Mouse (Mus musculus) bone marrow macrophage, adult 2 months (primary cell): ENCODE measurements at regions not wholly inside any gene's neighbourhood (a gene's known extent, or its start where the extent isn't known, plus 50 kb on each side); places are given as distances from the start of the nearest gene placed in this dataset.

Experiments
- H3K27ac ChIP-seq: 2 replicates; pipeline ENCODE4 v1.5.1; 2012; ENCODE audit warnings: low read depth, low read length; ENCODE audit not compliant: insufficient read depth
- H3K4me1 ChIP-seq: 2 replicates; pipeline ENCODE4 v1.6.1; 2012; ENCODE audit warnings: low read length; ENCODE audit not compliant: control insufficient read depth, insufficient read depth
- H3K4me3 ChIP-seq: 2 replicates; pipeline ENCODE4 v1.5.1; 2012; ENCODE audit warnings: mild to moderate bottlenecking, low read length, moderate library complexity; ENCODE audit not compliant: insufficient read depth
- CTCF ChIP-seq: IDR thresholded peaks from 2 replicates; pipeline ENCODE4 v1.5.1; 2012; ENCODE audit warnings: low read depth, mild to moderate bottlenecking, low read length, moderate library complexity
- POLR2A ChIP-seq: IDR thresholded peaks from 2 replicates; pipeline ENCODE4 v1.6.1; 2012; ENCODE audit warnings: mild to moderate bottlenecking, low read depth, low read length, borderline replicate concordance

DNA sequence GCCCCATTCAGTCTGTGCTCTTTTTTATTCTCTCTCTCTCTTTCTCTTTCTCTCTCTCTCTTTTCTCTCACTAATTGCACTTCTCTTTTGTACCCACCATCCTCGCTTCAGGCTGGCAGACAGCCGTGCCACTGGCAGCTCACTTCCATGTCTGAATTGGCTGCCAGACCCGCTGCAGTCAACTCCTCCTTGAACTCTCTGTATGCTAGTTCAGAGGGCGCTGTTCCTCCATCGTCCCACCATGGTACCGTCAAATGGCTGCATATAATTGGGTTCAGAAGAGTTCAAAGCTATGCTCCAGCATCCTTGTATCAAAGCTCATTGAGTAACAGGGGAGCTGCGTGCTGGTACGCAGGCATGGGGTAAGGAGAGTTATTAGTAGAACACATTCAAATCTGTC lies 520.7 kb upstream of the Nox3 start:
- no peak for TF ChIP-seq CTCF
- no peak for TF ChIP-seq POLR2A
- Histone ChIP-seq H3K4me3 (no peak overlapping the region), H3K4me1 (no peaks in the 10 kb centered on the region), H3K27ac (no peak overlapping the region)

DNA sequence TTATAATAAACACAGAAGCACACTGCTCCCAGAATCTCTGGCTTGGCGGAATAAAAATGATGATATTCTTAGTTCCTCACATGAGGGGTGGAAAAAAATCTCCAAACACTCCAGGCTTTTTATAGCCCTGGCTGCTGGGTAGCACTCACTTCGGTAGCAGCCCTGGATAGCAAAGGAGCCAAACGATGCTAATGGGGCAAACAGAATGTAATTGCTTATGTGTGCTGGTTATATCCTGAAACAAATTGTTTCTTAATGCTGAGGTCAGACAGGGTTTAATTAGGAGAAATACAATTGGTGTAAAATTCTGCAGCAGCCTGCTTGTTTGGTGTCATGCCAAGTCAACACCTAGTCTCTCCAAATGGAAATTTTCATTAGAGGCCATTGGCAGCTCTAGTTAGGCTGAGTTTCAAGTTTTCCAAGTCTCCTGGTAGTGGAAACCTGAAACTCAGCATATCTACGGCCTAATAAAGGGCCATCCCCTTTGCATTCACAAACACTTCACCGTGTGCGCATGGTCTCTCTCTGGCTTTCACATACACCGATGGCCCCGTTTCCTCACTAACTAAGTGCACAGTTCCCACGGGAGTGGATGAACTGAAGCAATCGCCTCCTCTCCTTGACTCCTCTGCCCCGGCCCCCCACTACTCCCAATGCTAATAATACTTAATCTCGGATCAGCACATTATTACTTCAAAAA lies 524.8 kb upstream of the Nox3 start:
- Histone ChIP-seq H3K4me3 (no peak overlapping the region), H3K4me1 (no peaks in the 10 kb centered on the region), H3K27ac (no peak overlapping the region)
- no peak for TF ChIP-seq POLR2A
- TF ChIP-seq CTCF, result no peak

DNA sequence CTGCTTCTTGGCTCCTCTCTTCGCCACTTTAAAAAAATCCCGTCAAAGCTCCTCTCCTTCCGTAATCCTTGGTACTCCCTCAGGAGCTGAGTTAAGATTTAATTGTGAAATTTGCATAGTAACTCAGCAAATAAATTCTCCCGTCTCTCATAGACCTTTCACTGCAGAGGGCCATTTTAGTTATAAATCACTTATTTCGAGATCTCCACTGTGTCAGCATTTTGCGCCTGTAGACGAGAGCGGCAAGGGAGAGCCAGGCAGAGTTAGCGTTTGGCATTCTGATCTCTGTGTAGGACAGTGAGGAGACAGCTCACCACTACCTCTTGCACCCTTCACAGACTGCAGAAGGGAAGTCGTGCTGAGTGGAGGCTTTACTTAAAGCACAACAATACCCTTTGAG lies 531.8 kb upstream of the Nox3 start:
- TF ChIP-seq CTCF (no peak), POLR2A (no peak)
- Histone ChIP-seq H3K4me3 (no peak overlapping the region), H3K4me1 (0 out of 2 replicates have a peak, but pooled peaks cover 2% of the 10 kb centered on the region), H3K27ac (no peak overlapping the region)

DNA sequence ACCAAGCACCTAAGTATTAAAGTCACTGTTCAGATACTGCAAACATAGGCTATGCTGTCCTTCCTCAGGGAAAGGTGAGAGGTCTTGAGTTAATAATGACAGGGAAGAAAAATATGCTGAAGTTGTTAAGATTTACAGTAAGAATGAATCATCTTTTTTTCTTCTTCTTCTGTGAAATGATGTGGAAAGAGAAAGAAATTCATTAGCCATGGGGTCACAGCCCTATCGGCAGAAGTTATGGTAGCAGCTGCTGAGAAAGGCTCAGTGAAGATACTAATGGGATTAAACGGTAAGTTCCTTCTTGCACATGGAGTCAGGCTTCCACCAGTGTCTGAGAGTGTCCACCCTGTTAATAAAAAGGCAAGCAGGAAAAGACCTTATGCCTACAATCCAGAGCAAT lies 533.9 kb upstream of the Nox3 start:
- Histone ChIP-seq H3K4me3 (no peak overlapping the region), H3K27ac (no peak overlapping the region), H3K4me1 (0 out of 2 replicates have a peak, but pooled peaks cover 2% of the 10 kb centered on the region)
- TF ChIP-seq CTCF (no peak), POLR2A (no peak)

DNA sequence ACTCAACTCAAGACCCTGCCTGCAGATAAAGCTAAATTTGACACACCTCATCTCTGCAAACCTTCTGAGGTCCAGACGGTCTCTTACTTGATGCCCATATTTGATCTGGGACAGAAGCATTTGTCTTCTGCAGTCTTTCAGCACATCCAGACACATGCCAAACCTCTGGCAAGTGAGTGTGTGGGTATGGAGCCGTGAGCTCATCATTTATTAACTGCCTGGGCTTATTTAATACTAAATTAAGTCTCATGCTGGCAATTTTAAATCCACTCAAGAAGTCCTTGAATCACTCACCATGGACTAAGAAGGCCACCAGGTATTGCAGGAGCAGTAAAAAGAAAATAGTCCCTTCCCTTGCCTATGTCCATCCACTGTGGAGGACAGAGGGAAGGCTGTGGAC lies 554.4 kb upstream of the Nox3 start:
- Histone ChIP-seq H3K27ac (no peak overlapping the region), H3K4me1 (no peaks in the 10 kb centered on the region), H3K4me3 (no peak overlapping the region)
- TF ChIP-seq CTCF (no peak), POLR2A (no peak)

DNA sequence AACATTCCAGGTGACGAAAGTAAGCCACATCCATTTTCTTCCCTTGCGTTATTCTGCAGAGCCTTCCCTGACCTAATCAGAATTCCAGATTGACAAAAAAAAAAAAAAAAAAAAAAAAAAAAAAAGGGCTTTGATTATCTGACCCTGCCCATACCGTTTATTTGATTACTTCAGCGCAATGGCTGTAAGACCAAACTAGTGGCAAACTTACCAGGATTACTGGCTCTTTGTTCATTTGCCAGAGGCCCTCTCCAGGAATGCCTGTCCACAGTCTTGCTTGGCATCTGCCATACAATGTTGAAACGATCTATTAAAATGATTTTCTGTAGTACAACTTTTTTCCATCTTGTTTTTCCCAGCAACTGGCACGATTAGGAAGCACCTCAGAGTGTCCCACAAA lies 569.4 kb upstream of the Nox3 start:
- H3K4me1 ChIP-seq, result peaks cover 8% of the 10 kb centered on the region
- no peak for TF ChIP-seq POLR2A
- no peak for TF ChIP-seq CTCF
- H3K4me3 ChIP-seq, result no peak overlapping the region
- H3K27ac ChIP-seq, result no peak overlapping the region

DNA sequence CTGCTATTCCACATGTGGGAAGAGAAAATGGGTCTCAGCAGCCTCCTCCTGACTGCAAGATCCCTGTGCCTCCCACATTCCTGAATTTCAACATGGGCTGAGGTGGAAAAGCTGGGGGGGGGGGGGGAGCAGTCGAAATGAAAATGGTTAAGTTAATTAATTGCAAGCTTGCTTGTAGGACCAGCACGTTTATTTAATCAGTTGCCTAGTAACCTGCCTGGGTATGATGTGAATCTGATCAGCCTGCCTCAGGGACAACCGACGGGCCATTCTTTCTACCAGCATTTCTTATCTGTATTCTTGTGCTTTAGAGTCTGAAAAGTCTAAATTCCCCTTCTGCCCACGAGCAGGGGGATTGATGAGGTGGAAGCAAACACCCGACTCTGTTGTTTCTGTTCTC lies 569.9 kb upstream of the Nox3 start:
- H3K27ac ChIP-seq, result no peak overlapping the region
- TF ChIP-seq CTCF, result no peak
- TF ChIP-seq POLR2A, result no peak
- H3K4me1 ChIP-seq, result peaks cover 8% of the 10 kb centered on the region
- no peak overlapping the region for H3K4me3 ChIP-seq

DNA sequence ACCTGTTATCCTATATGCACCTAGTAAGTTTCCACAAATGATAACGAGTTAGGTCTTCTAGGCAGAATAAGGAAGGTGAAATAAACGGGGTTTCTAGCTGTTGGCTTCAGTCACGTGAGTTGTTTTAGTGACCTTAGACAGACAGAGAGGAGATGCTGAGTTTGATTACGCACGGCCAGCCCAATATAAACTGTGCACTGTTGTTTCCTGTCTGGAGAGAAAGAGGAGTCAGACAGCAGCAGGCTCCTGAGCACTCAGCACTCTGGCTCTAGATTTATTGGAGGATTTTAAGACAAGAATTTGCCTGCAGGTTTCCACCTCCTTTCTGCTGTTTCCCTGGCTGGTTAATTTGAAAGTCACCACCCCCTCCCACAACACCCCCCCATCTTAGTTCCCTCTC lies 570.4 kb upstream of the Nox3 start:
- Histone ChIP-seq H3K4me1 (peaks cover 8% of the 10 kb centered on the region), H3K27ac (no peak overlapping the region), H3K4me3 (no peak overlapping the region)
- TF ChIP-seq POLR2A, result no peak
- no peak for TF ChIP-seq CTCF

DNA sequence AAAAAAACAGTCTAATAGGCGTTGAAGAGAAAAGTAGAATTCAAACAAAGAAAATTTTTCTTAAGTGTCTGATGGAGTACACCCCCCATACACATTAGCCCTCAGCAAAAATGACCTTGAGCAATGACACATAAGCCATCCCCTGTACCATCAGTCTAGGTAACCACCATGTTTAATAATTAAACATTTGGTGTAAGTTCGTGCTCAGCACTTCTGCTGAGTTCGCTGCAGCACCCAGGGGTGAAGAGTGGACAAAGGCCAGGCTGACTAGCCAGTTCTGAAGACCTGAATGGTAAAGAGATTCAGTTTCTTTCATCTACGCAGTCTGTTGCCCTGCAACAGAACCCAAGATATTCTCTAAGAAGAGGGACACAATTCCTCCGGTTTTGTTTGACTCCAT lies 572.3 kb upstream of the Nox3 start:
- peaks cover 14% of the 10 kb centered on the region for H3K4me1 ChIP-seq
- no peak overlapping the region for H3K4me3 ChIP-seq
- TF ChIP-seq CTCF, result no peak
- TF ChIP-seq POLR2A, result no peak
- no peak overlapping the region for H3K27ac ChIP-seq

DNA sequence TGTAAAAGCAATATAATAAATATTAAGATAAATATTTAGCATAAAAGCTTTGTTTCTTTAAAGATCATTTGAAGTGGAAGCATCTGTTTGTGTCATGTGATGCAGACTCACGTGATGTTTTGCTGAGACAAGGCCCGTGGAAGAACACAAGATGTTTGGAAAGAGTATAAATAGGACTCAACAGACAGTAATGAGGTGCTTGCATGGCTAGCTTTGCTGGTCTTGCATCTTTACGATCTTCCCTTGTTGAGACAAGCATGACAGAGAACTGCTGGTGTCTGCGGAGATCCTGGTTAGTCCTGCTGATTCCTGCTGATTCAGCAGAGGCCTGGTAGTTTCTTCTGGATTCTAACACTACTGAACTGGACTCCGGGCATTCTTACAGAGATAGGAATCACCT lies 576.4 kb upstream of the Nox3 start:
- Histone ChIP-seq H3K27ac (peak overlapping the region; percentile 62), H3K4me1 (peaks cover 30% of the 10 kb centered on the region), H3K4me3 (no peak overlapping the region)
- TF ChIP-seq CTCF (no peak), POLR2A (no peak)

DNA sequence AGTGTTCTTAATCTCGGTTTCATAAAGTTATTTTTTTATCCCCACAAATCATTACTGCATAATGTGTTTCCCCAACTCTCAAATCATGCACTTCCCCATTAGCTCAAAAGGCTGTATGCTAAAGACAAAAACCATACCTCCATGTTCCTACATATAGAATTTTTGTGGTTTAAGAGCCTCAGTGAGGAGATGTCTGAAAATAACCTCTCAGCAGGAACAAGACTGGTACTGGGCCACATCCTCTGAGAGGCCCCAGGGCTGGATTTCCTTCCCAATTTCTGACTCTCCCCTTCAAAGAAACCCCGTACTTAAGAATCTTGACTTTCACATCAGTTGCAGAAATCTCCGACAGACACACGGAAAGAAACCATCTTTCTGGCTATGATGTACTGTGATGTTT lies 580.7 kb upstream of the Nox3 start:
- H3K4me3 ChIP-seq, result peak overlapping the region; percentile 34
- no peak for TF ChIP-seq CTCF
- TF ChIP-seq POLR2A, result no peak
- H3K4me1 ChIP-seq, result peaks cover 36% of the 10 kb centered on the region
- peak overlapping the region; percentile 93 for H3K27ac ChIP-seq

DNA sequence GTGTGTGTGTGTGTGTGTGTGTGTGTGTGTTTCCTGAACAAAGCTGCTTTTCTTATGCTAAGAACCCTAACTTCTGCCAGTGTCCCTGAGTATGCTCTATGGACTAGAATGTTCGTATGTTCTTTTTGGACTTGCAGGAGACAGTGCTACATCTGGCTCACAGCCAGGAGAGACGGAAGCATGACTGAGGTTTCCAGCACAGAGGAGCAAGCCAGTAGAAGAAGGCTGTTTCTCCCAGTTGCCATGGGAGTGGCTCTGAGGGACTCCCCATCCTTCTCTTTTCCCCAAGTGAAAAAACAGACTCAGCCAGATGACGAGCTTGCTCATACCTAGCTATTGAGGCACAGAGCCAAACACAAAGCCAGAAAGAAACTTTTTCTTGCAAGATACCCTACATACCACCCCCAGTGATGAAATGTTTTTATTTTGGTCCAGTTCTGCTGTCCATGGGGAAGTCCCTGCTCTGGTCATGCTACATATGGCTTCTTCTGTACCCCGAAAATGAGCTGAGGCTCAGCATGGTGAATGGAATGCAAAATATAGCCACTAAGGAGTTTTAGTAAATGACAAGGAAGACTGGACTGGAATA lies 582.3 kb upstream of the Nox3 start:
- Histone ChIP-seq H3K4me1 (peaks cover 30% of the 10 kb centered on the region), H3K4me3 (no peak overlapping the region), H3K27ac (peak overlapping the region; percentile 93)
- TF ChIP-seq POLR2A, result no peak
